Mouse (Mus musculus): ENCODE measurements at regions not wholly inside any gene's neighbourhood (a gene's known extent, or its start where the extent isn't known, plus 50 kb on each side); places are given as distances from the start of the nearest gene placed in this dataset.

- TF ChIP-seq CTCF (IDR thresholded peaks at IDR 0.05; ENCODE audit: low read depth) (no peak), EP300 (IDR thresholded peaks at IDR 0.05; ENCODE audit: low read depth) (no peak)
Observed at GRCm38 (mm10) chr10:117450240-117450569, 70.4 kb upstream of the Cpsf6 start.
